Mouse (Mus musculus) liver, adult 2 months (tissue): ENCODE measurements around the gene Cdh4.

Experiments
- CTCF ChIP-seq: fragments of 200-500 bp; IDR thresholded peaks from 2 replicates; pipeline ENCODE4 v1.5.1; 2011; ENCODE audit warnings: low read depth, low read length, control low read depth
- POLR2A ChIP-seq: fragments of 200-500 bp; IDR thresholded peaks from 2 replicates; pipeline ENCODE4 v1.6.1; 2011; ENCODE audit warnings: low read length, control low read depth; ENCODE audit not compliant: insufficient read depth; ENCODE audit errors: extremely low read depth

GRCm38 (mm10) chr2:179802411-179802810 is 360.2 kb downstream of the Cdh4 start:
- TF ChIP-seq CTCF: no peak
- no peak for TF ChIP-seq POLR2A
